Mouse (Mus musculus): ENCODE data around the gene Zfp112.

GRCm38 (mm10) chr7:24104403-24104802 lies 7.7 kb upstream of the Zfp112 start:
- no peak for TF ChIP-seq CTCF (IDR thresholded peaks at IDR 0.05; ENCODE audit: insufficient read depth, low read length)
- TF ChIP-seq POLR2A (IDR thresholded peaks at IDR 0.05; ENCODE audit: borderline replicate concordance, extremely low read depth, low read depth, low read length) = no peak
